Mouse (Mus musculus): ENCODE measurements at regions not wholly inside any gene's neighbourhood (a gene's known extent, or its start where the extent isn't known, plus 50 kb on each side); places are given as distances from the start of the nearest gene placed in this dataset.
"Not testable (repeated sequence)": the region's sequence is repeated elsewhere in the genome, so short reads cannot be mapped to it uniquely, and the experiment has no call there.

DNA sequence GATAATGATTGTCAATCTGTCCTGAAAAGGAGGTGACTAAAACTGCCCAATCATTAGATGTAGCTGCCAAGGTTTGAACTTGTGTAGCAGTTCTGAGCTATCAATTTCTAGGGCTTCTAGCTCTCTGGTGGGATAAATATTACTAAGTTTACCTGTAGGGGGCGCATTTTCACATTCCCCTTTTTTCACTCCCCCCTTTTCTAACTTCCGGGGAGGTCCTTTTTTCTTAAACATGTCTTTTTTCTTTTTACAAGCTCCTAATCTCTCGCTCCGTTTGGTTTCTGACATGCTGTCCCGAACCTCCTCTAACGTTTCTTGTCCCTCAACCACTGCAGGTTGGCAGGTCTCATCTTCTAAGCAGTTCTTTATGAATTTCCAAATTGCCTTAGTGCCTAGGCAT lies 2129.0 kb downstream of the Cntnap5b start:
- H3K4me3 ChIP-seq (ENCODE audit: control insufficient read depth, insufficient read depth, low read length); H3K27me3 ChIP-seq (ENCODE audit: control insufficient read depth, insufficient read depth, low read length); H3K27ac ChIP-seq (ENCODE audit: control insufficient read depth, insufficient read depth, low read length); DNase-seq; H3K4me1 ChIP-seq (replicated peaks; ENCODE audit: control insufficient read depth, insufficient read depth, low read length); H3K36me3 ChIP-seq (ENCODE audit: control insufficient read depth, insufficient read depth, low read length): not testable (repeated sequence)
- 84% methylated on average over 6 of the region's 6 CpGs for WGBS

DNA sequence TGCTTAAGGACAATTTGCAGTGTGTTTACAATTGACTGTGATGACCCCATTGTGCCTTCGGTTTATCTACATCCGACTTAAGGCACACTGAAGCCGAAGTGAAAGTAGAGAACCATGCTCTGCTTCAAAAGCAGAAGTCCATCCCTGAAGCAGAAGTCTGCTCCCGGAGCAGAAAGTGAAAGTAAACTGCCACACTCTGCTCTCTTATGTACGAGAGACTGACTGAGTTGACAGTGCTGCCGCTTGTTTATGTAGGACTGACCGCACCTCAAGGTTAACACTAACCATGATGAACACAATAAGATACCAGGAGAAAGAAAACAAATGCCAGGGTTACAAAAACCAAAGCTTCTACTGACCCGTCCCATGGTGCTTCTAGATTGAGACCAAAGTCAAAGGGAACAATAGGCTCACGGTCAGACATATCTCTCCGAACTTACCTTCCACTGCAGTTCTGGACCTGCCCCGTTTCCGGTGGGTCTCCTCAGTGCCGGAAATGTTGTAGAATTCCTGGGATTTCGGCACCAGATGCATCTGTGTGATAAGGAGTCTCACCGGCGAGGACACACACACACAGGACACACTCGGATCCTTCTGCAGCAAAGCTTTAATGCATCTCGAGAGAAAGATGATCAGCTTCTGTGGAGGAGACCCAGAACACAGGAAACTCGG lies 2129.7 kb downstream of the Cntnap5b start:
- WGBS = 33% methylated on average over 19 of the region's 19 CpGs
- peak overlapping the region; percentile 56 for H3K4me3 ChIP-seq (ENCODE audit: control insufficient read depth, insufficient read depth, low read length)
- H3K27me3 ChIP-seq (ENCODE audit: control insufficient read depth, insufficient read depth, low read length); H3K27ac ChIP-seq (ENCODE audit: control insufficient read depth, insufficient read depth, low read length); H3K4me1 ChIP-seq (replicated peaks; ENCODE audit: control insufficient read depth, insufficient read depth, low read length); H3K36me3 ChIP-seq (ENCODE audit: control insufficient read depth, insufficient read depth, low read length): not testable (repeated sequence)
- peak; percentile 5 for DNase-seq

DNA sequence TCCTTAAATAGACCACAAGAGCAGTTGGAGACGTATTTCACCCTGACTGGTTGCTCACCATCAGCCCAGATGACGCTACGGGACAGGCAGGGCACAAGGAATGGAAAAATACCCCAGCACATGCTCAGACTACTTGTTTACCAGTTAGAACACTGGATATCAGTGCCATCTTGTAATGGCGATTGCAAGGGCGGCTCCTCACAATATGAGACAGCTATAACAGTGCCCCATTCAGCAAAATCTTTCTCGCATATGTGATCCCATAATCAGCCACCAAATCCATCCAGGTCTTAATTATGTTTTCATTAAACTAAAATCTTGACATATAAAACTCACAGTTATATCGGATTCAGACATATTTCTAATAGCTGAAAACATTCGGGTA lies 2130.3 kb downstream of the Cntnap5b start:
- peak; percentile 5 for DNase-seq
- not testable (repeated sequence) for H3K36me3 ChIP-seq (ENCODE audit: control insufficient read depth, insufficient read depth, low read length); H3K4me1 ChIP-seq (replicated peaks; ENCODE audit: control insufficient read depth, insufficient read depth, low read length); H3K4me3 ChIP-seq (ENCODE audit: control insufficient read depth, insufficient read depth, low read length); H3K27me3 ChIP-seq (ENCODE audit: control insufficient read depth, insufficient read depth, low read length); H3K27ac ChIP-seq (ENCODE audit: control insufficient read depth, insufficient read depth, low read length)
- WGBS = 73% methylated on average over 8 of the region's 8 CpGs

DNA sequence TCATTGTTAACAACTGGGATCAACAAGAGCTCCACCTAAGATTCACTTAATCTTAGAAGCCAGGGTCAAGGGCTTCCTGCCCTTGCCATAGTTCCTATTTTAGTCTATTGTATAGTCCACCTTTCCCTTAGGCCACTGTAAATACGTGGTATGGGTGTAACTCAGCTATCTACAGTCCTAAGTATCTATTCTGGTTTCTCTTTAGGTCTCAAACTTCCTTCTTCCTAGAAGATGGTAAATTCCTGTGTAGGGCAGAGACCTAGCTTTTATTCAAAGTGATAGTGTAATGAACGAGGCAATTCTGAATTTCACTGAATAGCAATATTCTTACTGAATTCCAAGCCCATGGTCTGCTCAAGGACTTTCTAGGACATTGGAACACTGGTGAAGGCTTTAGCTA lies 2144.4 kb downstream of the Cntnap5b start:
- 73% methylated on average over 2 of the region's 2 CpGs for WGBS
- not testable (repeated sequence) for H3K4me1 ChIP-seq (replicated peaks; ENCODE audit: control insufficient read depth, insufficient read depth, low read length); H3K27ac ChIP-seq (ENCODE audit: control insufficient read depth, insufficient read depth, low read length); H3K27me3 ChIP-seq (ENCODE audit: control insufficient read depth, insufficient read depth, low read length); H3K4me3 ChIP-seq (ENCODE audit: control insufficient read depth, insufficient read depth, low read length); H3K36me3 ChIP-seq (ENCODE audit: control insufficient read depth, insufficient read depth, low read length); DNase-seq

DNA sequence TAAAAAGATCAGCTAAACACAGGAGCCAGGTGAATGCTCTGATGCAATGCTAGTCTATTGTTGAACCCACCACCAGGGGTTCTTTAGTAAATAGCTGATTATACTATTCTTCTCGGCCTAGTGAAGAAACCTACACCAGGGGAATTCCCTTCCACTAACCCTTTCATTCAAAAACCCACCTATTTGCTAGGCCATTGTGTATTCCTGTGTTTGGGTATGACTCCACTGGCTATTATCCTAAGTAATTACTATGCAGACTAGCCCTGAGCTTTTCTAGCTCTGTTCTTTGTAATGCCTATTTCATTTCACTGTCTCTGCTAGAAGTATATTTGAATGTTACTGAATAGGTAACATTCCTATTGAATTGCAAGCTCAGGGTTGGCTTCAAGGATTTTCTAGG lies 2146.3 kb downstream of the Cntnap5b start:
- no peak for DNase-seq
- no peak overlapping the region for H3K4me3 ChIP-seq (ENCODE audit: control insufficient read depth, insufficient read depth, low read length)
- TF ChIP-seq CTCF (IDR thresholded peaks at IDR 0.05; ENCODE audit: borderline replicate concordance, control insufficient read depth, extremely low read depth, insufficient read depth, low read length, poor library complexity) (no peak), POLR2A (IDR thresholded peaks at IDR 0.05; ENCODE audit: control insufficient read depth, extremely low read depth, insufficient read depth, low read length, poor library complexity) (no peak)
- H3K27ac ChIP-seq (ENCODE audit: control insufficient read depth, insufficient read depth, low read length) = no peak overlapping the region
- no peaks in the 10 kb centered on the region for H3K36me3 ChIP-seq (ENCODE audit: control insufficient read depth, insufficient read depth, low read length)
- no peaks in the 10 kb centered on the region for H3K27me3 ChIP-seq (ENCODE audit: control insufficient read depth, insufficient read depth, low read length)
- no peaks in the 10 kb centered on the region for H3K4me1 ChIP-seq (replicated peaks; ENCODE audit: control insufficient read depth, insufficient read depth, low read length)
- 78% methylated on average over 1 of the region's 1 CpGs for WGBS

DNA sequence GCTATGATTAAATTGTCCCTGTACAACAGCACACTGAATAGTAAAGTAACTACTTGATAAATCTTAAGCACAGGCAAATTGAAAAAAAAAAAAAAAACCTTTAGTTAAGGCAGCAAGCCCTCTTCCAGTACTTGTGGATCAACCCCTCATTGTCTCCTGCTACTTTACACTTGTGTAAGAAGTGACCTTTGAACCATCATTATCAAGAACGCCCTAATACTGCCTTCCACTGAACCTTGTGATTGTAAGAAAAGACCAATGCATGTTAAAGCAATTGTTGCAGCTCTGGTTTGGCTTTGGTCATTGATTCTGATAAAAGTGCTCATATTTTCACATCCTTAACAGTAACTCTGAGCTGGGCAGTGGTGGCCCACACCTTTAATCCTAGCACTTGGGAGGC lies 2168.5 kb downstream of the Cntnap5b start:
- Histone ChIP-seq H3K4me1 (replicated peaks; ENCODE audit: control insufficient read depth, insufficient read depth, low read length) (no peaks in the 10 kb centered on the region), H3K27me3 (ENCODE audit: control insufficient read depth, insufficient read depth, low read length) (no peaks in the 10 kb centered on the region), H3K4me3 (ENCODE audit: control insufficient read depth, insufficient read depth, low read length) (no peak overlapping the region), H3K27ac (ENCODE audit: control insufficient read depth, insufficient read depth, low read length) (no peak overlapping the region), H3K36me3 (ENCODE audit: control insufficient read depth, insufficient read depth, low read length) (no peaks in the 10 kb centered on the region)
- WGBS = 78% methylated on average over 1 of the region's 1 CpGs
- no peak for DNase-seq
- TF ChIP-seq POLR2A (IDR thresholded peaks at IDR 0.05; ENCODE audit: control insufficient read depth, extremely low read depth, insufficient read depth, low read length, poor library complexity) = no peak
- no peak for TF ChIP-seq CTCF (IDR thresholded peaks at IDR 0.05; ENCODE audit: borderline replicate concordance, control insufficient read depth, extremely low read depth, insufficient read depth, low read length, poor library complexity)

All from thymus, adult 2 months (tissue).